Mouse (Mus musculus): ENCODE data around the gene Ppt2. TPM values are rescaled to one million over a fixed set of nuclear protein-coding genes. Genes with fewer than 3 reads are reported as not detected.

Ppt2 gene
- total RNA-seq, 2 experiments from 2014 or later: 47.9 to 49.3 TPM

DNA sequence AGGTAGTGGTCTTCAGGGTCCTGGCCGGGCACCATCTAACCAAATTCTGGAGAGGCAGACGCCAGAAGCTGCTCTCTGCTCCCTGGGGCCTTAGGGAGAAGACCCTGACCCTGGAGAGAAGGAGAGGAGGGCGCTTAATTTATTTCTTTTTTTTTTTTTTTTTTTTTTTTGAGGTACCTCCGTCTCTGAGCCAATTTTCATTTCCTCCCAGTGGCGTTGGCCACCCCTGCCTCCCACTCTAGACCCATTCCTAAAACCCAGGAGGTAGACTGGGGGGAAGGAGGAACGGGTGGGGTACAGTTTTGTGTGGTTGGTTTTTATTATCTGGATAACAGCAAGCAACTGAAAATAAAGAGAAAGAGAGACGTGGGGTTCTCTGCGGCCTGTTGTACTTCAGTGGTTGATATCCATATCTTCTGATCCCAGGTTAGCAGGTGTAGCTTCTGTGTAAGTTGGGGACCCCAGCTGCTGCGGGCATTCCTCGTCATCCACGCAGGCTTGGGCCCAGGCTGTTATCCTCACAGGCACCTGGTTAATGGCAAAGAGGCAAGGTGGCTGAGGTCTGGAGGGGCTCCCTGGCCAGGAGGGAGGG is 15.2 kb downstream of the Ppt2 start:
- DNase-seq (ENCODE audit: low spot score in 2 of 2): no peak

DNA sequence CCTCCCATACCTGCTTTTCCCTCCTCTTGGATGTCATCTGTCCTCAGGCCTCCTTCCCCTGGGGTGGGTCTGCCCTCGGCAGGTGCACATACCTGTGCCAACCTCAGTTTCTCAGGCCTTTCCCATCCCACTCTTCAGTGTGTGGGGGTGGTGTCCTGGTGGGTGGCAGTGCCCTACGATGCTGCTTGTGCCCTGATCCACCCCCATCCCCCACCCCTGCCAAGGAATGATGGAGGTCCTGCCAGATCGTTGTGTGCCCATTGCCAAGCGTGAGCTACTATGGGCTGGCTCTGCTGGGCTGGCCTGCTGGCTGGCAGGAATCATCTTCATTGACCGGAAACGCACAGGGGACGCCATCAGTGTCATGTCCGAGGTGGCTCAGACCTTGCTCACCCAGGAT is 17.3 kb downstream of the Ppt2 start:
- no peak for DNase-seq (ENCODE audit: low spot score in 2 of 2)

DNA sequence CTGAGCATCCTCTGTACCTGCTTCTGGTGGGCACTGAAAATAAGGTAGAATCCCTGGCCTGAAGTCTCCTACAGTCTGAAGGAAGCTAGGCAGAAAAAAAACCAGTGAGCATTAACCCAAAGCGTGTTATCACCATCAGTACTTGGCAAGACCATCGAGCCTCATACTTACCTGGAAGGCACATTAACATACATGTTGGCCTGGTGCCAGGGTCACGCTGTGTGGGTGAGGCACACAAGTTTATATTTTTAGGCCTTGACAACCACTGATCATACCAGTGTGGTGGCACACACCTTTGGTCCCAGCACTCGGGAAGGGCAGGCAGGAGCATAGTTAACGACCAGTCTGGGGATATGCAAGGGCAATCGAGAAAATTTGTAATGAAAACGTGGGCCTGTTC is 20.3 kb downstream of the Ppt2 start:
- DNase-seq (ENCODE audit: low spot score in 2 of 2): no peak

GRCm38 (mm10) chr17:34606186-34607039 is 21.9 kb downstream of the Ppt2 start:
- no peak for DNase-seq (ENCODE audit: low spot score in 2 of 2)

DNA sequence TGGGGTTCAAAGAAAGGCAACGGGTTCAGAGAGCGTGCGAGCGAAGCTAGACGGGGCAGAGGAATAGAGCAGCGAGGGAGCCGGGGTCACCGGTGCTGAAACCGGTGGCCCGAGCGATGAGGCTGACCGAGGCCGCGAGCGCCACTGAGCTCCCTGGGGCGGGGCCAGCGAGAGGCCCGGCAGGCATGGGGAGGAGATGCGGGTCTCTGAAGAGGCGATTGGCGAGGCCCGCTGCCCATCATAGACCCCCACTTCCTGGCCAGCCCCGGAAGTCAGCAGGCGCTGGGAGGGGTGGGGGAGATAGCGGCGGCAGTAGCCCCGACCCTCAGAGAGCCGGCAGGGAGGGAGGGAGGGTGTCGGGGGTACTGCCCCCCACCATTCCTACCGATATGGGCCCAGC is 22.7 kb downstream of the Ppt2 start:
- peak; percentile 95 to 99 for DNase-seq (ENCODE audit: low spot score in 2 of 2)

DNA sequence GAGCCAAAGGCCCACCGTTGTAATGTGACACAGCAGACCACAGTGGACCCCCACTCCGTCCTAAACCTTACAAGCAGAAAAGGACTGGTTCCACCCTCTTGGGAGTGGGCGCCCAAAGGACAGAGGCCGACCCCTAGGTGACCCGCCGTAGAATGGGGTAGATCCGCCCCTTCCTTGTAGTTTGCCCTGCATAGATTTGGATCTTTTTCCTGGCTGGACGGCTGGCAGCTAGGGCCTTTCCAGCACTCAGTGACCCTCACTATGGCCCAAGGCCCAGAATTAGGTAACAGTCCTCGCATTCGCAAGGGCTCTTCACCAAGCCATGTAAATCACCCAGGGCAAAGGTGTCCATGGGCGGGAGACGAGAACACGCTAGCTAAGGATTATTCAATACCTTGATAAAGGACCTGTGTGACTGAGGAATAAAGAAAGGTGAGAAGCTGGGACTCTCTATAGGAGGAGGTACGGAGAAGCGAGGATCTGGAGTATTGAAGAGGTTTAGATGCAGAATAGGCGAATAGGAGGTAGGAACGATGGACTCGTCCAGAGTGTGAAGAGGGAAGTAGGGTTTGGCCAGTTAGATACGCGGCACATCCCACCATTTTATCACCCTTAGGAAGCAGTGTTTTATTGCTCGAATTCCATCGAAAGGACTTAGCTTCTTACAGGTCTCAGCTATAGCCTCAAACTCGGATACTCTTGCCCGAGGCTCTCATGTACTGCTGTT is 23.6 kb downstream of the Ppt2 start:
- no peak for DNase-seq (ENCODE audit: low spot score in 2 of 2)

DNA sequence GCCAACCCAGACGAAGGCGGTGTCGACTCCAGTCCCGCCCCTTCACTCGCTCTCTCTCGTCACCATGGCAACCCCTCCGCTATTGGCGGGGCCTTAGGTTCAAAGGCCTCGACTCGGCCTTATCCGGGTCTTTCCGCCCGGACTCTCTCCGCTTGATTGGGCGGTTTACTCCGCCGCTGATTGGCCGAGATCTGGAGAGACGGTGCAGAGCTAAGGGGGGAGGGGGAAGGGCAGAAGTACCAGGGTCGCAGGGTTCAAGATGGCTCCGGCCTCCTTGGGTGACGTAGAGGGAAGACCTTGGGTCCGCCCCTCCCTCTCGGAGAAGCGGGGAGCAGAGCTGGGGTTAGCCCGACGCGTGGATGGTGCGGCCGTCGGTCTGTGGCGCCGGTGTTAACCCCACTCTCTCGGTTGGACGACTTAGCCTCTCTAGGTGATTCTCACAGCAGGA is 24.2 kb downstream of the Ppt2 start, which contains the start of gene Agpat1:
Agpat1 (plus strand) TSS at position 202 of the 448 bp plus-strand sequence.
- peak; percentile 96 to 98 for DNase-seq (ENCODE audit: low spot score in 2 of 2)

DNA sequence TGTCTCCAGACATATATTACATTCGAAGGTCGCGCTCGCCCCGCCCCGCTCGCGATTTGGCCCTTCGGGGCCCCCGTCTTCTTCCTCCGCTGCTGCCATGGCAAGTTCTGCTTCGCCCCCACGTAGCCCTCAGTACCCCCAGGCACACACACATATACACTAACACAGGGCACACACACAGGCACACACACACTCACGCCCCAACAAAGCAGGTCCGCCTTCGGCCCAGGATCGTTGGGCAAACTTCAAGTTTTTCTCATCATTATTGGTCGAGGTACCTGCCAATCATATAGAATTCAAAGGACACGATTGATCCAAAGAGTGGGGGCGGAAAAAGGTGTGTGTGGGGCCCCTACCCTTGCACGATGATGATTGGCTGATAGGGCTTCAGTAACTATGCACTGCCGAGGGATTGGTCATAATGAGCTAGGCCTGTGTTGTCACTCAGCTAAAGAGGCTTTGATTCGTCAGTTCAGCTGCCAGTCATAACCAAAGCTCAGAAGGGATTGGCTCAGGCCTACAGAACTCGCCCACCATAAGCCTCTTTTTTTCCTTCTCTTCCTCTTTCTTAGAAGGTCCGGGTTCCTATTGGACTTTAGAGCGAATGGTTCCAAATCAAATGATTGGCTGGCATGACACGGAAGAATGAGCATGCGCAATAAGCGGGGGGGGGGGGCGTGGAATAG is 24.8 kb downstream of the Ppt2 start, which contains the start of gene Rnf5:
Rnf5 (minus strand) TSS at position 316 of the 686 bp plus-strand sequence.
- peak; percentile 99 to 100 for DNase-seq (ENCODE audit: low spot score in 2 of 2)

DNA sequence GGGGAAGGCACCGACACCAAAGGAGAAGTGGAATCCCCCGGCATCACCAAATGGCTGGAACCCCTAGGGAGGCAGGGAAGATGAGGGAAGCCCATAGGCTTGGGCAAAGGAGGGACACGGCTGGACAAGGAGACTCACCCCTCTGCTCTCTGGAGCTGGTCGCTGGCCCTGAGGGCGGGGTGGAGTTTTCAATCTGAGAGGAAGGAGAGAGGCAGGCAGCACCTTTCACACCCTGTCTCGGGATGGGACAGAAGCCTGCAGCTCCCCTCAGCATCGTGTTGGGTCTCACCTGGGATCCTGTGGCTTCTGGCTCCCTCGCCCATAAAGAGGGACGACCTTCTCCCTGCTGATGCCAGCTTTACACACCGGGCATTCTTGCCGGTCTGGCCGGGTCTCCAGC is 26.5 kb downstream of the Ppt2 start:
- DNase-seq (ENCODE audit: low spot score in 2 of 2): no peak

DNA sequence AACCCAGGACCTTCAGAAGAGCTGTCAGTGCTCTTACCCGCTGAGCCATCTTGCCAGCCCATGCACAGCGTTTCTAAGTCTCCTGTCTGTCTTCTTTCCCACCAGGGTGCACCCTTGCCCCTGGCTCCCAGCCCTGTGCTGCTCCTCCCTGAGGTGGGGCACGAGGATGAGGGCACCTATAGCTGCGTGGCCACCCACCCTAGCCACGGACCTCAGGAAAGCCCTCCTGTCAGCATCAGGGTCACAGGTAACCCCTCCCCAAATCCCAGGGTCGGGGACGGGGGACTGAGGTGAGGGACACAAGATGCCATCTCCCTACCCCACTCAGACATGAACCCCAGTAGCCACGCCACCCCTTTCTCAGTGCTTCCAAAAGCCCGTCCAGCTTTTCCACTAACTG is 28.4 kb downstream of the Ppt2 start:
- no peak for DNase-seq (ENCODE audit: low spot score in 2 of 2)

DNA sequence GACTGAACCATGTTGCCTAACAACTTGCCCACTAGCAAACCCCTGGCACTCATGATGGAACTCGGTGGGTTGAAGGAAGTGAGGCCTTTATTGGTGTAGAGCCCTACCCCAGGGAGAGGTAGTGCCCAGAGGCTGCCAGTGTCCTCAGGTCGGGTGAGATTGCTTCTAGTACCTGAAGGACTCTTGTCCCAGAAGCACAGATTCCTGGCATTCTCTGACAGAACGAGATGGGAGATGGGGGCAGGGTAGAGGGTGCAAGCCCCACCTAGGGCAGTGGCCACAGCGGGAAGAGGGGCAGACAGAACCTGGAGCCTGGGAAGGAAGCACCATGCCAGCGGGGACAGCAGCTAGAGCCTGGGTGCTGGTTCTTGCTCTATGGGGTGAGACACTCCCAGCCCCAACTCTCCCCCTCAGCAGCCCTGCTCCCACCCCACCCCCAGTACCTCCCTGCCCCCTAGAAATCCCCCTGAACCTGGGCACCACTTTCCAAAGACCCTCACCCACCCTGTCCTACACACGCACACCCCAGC is 30.7 kb downstream of the Ppt2 start, which contains the start of gene Ager:
Ager (plus strand) TSS at position 297 of the 530 bp plus-strand sequence.
- no peak for DNase-seq (ENCODE audit: low spot score in 2 of 2)

GRCm38 (mm10) chr17:34596098-34596497 is 32.2 kb downstream of the Ppt2 start:
- no peak for DNase-seq (ENCODE audit: low spot score in 2 of 2)

DNA sequence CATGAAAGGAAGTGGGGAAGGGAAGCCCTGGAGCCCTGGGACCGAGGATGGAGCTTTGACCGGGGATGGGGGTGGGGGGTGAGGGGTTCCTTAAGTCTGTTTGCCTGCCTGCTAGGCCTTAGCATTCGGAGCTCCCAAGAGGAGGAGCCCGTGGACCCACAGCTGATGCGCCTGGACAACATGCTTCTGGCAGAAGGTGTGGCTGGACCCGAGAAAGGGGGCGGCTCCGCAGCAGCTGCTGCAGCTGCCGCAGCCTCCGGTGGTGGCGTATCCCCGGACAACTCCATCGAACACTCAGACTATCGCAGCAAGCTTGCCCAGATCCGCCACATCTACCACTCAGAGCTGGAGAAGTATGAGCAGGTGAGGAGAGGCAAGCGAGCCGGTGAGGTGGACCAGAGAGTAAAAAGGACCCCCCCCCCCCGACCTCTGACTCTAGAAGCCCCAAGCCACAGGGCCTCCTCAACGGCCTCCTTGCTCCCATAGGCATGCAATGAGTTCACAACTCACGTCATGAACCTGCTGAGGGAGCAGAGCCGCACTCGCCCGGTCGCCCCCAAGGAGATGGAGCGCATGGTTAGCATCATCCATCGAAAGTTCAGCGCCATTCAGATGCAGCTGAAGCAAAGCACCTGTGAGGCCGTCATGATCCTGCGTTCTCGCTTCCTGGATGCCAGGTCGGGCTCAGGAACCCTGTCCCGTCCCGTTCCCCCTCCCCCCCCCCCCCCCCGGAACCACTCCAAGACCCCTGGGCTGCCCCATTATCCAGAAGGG is 34.4 kb downstream of the Ppt2 start:
- no peak for DNase-seq (ENCODE audit: low spot score in 2 of 2)

DNA sequence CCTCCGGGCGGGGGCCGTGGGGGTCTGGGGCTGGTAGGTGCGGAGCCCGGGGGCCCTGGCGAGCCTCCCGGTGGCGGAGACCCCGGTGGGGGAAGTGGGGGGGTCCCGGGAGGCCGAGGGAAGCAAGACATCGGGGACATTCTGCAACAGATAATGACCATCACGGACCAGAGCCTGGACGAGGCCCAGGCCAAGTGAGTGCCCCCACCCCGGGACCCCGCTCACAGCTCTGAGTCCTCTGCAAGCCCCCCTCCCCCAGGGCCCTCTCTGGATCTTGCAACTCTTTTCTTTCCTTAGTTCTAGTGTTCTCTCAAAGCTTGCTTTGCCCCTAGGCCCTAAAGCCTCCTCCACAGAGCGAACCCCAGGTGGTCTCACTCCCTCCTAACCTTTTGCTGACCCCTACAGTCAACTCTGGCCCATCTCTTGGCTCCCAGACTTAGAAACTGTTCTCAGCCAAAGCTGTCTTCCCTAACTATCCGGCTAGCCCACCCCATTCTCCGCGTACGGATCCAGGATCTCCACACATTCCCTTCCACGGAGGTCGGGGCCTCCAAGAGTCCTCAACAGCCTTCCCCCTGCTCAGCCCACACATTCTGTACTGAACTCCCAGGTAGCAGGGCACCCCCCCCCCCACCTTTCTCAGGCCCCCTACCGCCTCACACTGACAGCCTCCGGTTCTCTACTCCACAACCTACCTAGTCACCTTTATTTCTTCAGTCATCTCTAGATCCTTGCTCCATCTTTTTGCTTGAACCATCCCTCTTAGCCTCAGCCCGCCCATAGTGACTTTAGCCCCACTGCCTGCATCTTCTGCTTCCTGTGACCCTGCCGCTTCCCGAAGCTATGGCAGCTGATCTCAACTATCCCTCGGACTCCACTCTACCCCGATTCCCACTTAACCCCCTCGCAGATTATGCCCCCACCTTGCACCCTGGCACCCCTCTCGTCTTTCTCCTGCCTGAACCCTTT is 35.4 kb downstream of the Ppt2 start:
- DNase-seq (ENCODE audit: low spot score in 2 of 2): no peak

- DNase-seq (ENCODE audit: low spot score in 2 of 2): peak; percentile 72 to 87
Observed at GRCm38 (mm10) chr17:34591994-34592375, 36.3 kb downstream of the Ppt2 start.

- DNase-seq (ENCODE audit: low spot score in 2 of 2): no peak
Observed at GRCm38 (mm10) chr17:34591029-34591993, 37.0 kb downstream of the Ppt2 start, which contains the start of gene Pbx2. Pbx2 (plus strand) TSS chr17:34591266.

DNA sequence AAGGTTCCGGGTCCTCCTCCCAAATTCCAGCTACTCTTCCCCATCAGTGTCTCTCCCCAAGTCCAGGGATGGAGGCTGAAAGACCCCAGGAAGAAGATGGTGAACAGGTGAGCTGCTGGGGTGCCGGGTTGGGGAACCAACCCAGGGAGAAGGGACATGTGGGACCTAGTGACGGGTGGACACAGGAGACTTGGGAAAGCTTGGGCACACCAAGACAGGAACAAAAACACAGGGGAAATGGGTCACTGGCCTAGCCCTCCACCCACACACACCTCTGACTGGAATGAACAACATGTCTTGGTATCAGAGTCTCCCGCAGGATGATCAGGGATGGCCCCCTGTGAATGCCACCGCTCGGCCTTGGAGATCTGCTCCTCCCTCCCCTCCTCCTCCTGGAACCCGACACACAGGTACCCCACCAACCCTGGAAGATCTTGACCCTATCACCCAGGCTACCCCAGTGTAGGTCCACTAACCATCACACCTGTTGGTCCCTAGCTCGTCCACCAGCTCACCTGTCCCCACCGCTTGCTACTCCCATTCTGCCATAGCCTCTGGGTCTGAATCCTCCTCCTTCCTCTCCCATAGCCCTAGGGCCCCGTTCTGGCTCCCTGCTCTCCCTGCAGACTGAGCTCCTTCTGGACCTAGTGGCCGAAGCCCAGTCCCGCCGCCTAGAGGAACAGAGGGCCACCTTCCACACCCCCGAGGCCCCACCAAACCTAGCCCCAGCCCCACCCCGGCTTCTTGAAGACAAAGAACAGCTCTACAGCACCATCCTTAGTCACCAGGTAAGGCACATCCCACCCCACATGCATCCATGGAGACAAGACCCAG is 37.9 kb downstream of the Ppt2 start:
- no peak for DNase-seq (ENCODE audit: low spot score in 2 of 2)

All from layer of hippocampus, adult 18-20 months (tissue).